Mouse (Mus musculus) T-helper 1 cell (primary cell): ENCODE measurements around the gene Egln2.

Experiments used
- in situ Hi-C: fragments of 300-600 bp; cut with MboI, MseI; formaldehyde crosslinking; loops from one replicate; pipeline ENCODE4 v1.15.1; 2025; ENCODE audit warnings: high pct_unique_total_duplicates

Gene Egln2

GRCm38 (mm10) chr7:27178324-27179216 lies 12.0 kb upstream of the Egln2 start, which contains the start of gene Rab4b:
Gene Rab4b, minus strand, starts transcription at chr7:27178896.
- in situ Hi-C loops: loop anchor here (25.0 kb wide), 1 partner anchor 1441 kb away; no protein-coding TSS in a partner anchor

GRCm38 (mm10) chr7:27177942-27178323 lies 11.3 kb upstream of the Egln2 start:
- in situ Hi-C loops: loop anchor here (25.0 kb wide), 1 partner anchor 1441 kb away; no protein-coding TSS in a partner anchor

- in situ Hi-C loops: loop anchor here (25.0 kb wide), 1 partner anchor 1438 kb away; no protein-coding TSS in a partner anchor
These were observed 8.3 kb upstream of the Egln2 start for GRCm38 (mm10) chr7:27174896-27175295.

- in situ Hi-C loops: no loop called here
These were observed 7.9 kb upstream of the Egln2 start for GRCm38 (mm10) chr7:27174496-27174895.

- in situ Hi-C loops: no loop called here
These were observed 4.4 kb upstream of the Egln2 start for GRCm38 (mm10) chr7:27170981-27171380.

- in situ Hi-C loops: no loop called here
These were observed 1.8 kb upstream of the Egln2 start for GRCm38 (mm10) chr7:27168371-27168770.

GRCm38 (mm10) chr7:27167475-27168094 lies 983 bp upstream of the Egln2 start:
- in situ Hi-C loops: no loop called here

GRCm38 (mm10) chr7:27166229-27166613 lies 381 bp downstream of the Egln2 start:
- in situ Hi-C loops: no loop called here

- in situ Hi-C loops: no loop called here
These were observed 906 bp downstream of the Egln2 start for GRCm38 (mm10) chr7:27165696-27166095.

- in situ Hi-C loops: no loop called here
These were observed 1.5 kb downstream of the Egln2 start for GRCm38 (mm10) chr7:27165007-27165655.

- in situ Hi-C loops: no loop called here
These were observed 2.3 kb downstream of the Egln2 start for GRCm38 (mm10) chr7:27164112-27164947.

- in situ Hi-C loops: no loop called here
These were observed 3.2 kb downstream of the Egln2 start for GRCm38 (mm10) chr7:27163450-27163805.

- in situ Hi-C loops: no loop called here
These were observed 3.7 kb downstream of the Egln2 start for GRCm38 (mm10) chr7:27162780-27163449.

GRCm38 (mm10) chr7:27161744-27162143 lies 4.9 kb downstream of the Egln2 start:
- in situ Hi-C loops: no loop called here

- in situ Hi-C loops: no loop called here
These were observed 5.7 kb downstream of the Egln2 start for GRCm38 (mm10) chr7:27160921-27161320.

- in situ Hi-C loops: no loop called here
These were observed 6.7 kb downstream of the Egln2 start for GRCm38 (mm10) chr7:27159882-27160281.

- in situ Hi-C loops: no loop called here
These were observed 7.3 kb downstream of the Egln2 start for GRCm38 (mm10) chr7:27159256-27159655.

- in situ Hi-C loops: no loop called here
These were observed 8.4 kb downstream of the Egln2 start for GRCm38 (mm10) chr7:27158171-27158570.

- in situ Hi-C loops: no loop called here
These were observed 10.6 kb downstream of the Egln2 start for GRCm38 (mm10) chr7:27156005-27156404.

GRCm38 (mm10) chr7:27153205-27153764 lies 13.3 kb downstream of the Egln2 start, which contains the start of gene Cyp2t4:
Gene Cyp2t4, plus strand, starts transcription at chr7:27153714.
- in situ Hi-C loops: no loop called here
